Mouse (Mus musculus): ENCODE data around the gene Apol8.
A peak's percentile ranks its signal among the peaks of the same experiment; 100 is the strongest.
"Not testable (repeated sequence)": the region's sequence is repeated elsewhere in the genome, so short reads cannot be mapped to it uniquely, and the experiment has no call there.

The Apol8 gene

DNA sequence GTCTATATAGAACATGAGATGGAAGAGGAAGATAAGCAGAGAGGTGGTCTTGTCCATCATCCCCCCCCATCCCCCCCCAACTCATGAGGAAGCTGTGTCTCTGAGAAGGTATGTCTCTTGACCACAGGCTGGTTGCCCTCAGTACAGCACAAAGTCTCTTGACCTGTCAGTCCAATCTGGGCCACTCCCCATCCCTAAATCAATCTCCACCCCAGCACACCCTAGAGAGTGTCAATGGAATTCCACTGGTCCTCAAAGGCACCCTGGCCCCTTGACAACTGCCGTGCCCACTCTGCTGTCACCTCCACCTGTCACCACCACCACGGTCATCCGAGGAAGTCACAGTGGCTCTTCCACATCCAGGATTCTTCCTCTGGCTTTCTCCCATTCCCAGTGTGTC, 8.4 kb downstream of the Apol8 start:
- no peak for DNase-seq

DNA sequence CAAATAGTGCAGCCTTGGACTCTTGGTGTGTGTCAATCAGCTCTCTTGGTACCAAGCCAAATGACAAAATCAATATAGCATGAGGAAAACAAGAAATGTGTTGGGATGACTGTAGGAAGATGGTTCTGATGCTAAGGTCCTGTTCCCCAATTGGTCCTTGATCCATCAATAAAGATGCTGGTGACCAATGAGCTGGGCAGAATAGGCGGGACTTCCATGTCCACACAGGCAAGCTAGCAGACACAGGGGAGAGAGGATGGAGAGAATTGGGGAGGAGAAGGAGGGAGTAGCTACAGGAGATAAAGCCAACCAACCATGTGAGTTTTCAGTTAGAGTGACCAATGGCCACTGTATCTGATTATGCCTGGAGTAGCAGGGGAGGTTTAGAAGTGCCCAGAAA, 10.5 kb downstream of the Apol8 start:
- no peak for DNase-seq

DNA sequence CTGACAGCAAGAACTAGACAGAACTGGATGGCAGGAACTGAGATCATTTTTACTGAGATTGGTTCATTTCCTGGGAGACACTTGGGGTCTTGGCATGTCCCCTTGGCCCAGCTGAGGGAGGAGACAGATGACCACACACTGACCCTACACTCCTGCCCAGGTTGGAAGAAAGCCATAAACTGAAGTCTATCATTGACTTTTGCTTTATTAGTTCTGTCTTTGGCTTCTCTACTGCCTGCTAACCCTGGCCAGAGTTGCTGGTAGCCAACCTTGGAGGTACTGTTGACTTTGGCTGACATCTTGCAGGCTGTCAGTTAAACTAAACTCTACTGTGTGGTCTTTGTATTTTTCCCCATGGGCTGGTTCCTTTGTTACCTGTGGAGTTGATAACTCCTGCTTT, 11.7 kb downstream of the Apol8 start:
- no peak for DNase-seq

DNA sequence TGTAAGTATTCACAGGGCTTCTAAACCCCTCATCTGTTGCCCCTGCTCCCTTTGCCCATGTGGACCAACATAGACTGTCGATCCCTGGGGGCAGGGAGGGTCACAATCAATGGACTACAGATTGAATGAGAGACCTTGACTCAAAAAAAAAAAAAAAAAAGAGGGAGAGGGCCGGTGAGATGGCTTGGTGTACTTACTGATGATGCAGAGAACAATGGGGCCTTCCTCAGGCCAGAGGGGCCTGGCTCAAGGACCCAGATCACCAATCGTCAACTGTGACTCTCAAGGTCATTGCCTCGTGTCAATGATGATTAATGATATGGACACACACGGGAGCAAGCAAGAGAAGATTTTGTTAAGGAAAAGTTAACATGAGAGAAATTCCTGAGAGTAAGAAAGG, 12.2 kb downstream of the Apol8 start:
- no peak for DNase-seq

DNA sequence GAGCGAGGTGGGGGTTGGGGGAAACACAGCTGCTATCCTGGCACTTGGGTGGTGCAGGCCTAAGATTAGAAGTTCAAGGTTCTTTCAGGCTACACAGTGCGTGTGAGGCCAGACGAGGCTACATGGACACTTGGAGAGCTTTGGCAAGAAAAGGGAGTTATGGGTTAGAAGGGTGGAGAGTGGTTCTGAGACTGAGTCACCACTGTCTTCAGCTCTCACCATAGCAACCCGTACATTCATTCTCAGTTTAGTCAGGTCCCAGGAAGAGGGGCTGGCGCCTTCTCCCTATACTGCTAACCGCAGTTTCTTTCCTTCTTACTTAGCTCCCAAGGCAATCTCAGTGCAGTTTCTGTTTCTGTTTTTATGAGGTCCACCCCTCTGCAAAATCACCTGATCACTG, 15.2 kb downstream of the Apol8 start:
- DNase-seq, result not testable (repeated sequence)

DNA sequence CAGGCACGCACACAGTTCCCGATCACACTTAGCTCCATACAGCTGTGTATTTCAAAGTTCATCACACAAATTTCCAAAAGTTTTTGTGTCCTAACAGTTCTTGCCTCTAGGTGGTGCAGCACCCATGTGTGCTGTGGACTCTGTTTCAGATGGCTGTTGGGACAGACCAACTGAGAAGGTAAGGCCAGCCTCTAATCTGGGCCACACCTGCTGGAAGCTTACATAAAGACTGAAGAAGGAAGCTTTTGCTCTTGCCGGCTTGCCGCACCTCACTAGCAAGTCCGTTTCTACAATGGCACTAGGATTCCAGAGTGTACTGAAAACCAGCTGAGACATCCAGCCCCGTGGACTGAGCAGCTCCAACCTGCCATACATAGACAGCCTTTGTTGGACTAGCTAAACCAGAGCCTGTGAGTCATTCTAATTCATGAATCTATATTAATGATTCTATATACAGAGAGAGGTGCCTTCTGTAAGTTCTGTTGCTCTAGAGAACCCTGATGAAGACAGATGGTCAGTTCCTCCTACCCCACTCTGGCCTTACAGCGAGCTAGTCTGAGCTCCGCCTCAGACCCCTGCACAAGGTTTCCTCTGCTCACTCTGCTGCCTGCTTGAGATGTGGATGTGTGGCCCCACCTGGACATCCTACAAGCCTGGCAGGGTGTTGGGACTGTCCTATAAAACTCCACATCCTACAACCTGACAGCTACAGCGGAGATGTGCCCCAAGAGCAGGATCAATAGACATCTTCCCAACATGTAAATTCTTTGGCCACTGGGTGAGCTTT, 16.1 kb downstream of the Apol8 start:
- no peak for DNase-seq

DNA sequence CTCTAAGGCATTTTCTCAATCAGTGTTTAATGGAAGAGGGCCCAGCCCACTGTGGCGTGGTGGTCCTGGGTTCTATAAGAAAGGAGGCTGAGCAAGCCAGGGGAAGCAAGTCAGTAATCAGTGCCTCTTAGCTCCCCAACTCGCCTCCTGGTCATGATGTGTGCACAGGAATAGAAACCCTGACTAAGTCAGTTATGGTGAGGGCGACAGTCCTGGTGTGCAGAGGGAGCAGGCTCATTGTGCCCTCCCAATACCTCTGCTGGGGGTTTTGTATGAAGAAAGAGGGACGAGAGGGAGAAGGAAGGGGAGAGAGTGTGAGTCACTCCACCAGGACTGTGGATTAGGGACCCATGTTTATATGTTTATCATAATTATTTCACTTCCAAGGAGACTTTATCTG, 22.9 kb downstream of the Apol8 start:
- DNase-seq, result not testable (repeated sequence)

DNA sequence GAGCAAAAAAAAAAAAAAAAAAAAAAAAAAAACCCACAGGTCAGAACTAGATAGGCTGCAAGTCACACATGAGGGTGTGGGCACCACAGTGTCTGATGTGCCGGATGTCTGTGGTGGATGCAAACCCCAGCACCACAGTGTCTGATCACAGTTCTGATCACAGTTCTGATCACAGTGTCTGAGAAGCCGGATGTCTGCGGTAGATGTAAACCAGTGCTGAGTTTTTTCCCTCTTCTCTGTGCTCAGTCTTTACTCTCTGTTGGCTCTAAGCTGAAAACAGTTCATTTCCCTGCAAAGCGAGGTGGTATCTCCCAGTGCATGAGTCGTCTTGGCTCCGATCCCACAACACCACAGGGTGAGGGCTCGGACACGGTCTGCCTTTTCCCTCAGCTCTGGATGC, 23.4 kb downstream of the Apol8 start:
- DNase-seq, result not testable (repeated sequence)

DNA sequence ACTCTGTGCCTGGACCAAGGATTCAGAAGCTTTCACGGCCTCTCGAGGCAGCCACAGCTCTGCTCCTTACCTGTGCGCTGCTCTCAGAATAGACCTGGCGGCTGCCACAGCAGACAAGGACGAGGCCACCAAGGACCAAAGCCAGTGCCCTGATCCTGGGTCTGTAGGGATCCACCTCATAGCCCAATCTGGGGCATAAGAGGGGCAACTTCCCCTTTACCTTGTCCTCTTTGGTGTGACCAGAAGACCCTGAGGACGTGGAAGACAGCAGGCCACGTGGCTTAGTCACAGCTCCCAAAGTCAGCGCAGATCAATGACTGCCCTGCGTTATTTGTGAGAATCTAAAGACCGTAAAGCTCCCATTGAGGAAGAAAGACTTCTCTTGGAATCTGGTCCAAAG, 24.0 kb downstream of the Apol8 start:
- DNase-seq, result not testable (repeated sequence)

DNA sequence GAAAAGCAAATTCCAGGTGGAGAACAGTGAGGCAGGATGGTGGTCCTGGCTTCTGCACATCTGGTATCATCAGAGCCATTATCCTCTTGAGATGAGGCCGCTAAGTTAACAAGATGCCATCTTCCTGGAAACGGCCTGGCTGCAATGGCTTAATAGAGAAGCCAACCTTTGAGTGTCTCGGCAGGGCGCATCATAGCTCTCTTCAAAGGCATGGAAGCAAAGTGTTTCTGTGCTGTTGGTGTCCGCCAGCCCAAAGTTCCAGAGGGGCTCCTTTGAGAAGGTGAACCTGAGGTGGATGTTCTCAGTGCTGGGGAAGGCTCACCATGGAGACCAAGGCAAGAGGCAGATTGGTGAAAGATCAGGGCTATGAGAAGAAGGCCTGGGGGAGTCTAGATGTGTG, 25.2 kb downstream of the Apol8 start:
- DNase-seq, result no peak

DNA sequence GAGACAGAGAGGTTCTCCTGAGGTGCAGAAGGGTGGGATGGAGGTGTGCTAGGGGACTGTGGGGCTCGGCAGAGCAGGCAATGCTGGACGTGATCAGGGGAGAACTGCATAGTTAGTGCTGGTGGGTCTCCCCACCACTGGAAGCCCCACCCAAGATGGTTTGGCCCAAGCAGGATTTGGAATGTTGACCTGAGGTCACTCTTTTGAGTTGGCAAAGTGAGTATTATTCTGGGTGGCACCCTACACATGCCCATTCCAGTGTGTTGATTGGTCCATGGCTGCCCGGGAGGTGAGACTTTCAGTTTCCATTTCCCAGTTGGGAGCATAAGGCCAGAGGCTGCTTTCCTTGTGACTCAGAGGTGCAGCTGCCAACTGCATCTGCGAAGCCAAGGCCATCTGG, 28.1 kb downstream of the Apol8 start, which contains the start of gene Apol9b:
Gene Apol9b (plus strand): TSS at position 301 of the 400 bp plus-strand sequence.
- not testable (repeated sequence) for DNase-seq

DNA sequence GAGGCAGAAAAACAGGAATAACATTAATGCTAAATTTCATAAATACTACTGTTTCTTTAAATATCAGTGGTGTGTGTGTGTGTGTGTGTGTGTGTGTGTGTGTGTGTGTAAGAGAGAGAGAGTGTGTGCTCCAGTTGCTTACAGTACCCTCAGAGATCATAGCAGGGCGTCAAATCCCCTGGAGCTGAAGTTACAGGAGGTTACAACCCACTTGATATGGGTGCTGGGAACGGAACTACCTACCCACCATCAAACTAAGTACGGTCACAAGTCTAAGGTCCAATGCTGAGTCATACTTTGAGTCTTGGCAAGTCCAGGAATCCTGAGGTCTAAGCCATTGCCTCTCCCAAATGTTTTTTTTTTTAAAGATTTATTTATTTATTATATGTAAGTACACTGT, 29.1 kb downstream of the Apol8 start:
- DNase-seq, result not testable (repeated sequence)

DNA sequence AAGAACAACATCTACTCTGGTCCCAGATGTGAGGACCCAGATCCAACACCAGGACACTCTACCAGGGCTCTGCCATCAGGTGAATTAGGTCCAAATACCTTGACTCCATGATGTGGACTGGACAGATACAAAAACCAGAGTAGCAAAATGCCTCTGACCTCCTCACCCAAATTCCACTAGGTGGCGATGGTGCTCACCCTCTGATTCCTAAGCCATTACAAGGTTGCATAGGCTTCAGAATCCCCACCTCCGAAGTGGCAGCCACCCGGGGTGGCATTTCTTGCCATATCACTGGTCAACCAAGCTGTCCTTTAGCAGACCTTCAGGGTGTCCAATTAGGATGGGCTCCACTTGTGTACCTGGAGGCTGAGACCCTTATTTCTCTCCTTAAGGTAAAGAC, 29.7 kb downstream of the Apol8 start:
- peak; percentile 8 to 20 for DNase-seq

DNA sequence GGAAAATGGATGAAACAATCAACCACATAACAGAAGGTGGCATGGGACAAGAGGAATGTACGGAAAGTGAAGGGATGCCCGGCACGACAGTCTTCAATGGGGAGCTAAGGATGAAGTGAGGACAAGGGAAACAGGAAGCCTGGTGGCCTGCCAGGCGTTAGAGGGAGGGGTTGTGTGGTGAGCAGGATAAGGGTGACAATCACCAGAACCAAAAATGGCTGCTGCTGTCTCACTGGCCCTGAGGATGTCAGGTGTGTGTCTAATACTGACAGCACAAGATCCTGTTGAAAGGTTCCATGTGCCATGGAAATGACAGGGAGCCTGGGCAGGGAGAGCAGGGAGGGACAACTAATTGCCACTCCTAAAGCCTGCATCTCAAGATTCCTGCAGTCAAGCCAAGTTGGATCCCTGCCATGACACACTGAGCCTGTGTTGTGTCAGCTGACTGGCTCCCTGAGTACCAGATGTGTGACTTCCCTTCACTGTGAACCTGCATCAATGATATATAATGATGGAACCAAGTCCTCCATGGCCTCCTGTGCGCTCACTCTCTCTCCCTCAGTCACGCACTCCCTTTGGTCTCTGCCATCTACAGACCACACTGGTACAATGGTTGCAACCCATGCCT, 31.3 kb downstream of the Apol8 start:
- DNase-seq, result not testable (repeated sequence)

DNA sequence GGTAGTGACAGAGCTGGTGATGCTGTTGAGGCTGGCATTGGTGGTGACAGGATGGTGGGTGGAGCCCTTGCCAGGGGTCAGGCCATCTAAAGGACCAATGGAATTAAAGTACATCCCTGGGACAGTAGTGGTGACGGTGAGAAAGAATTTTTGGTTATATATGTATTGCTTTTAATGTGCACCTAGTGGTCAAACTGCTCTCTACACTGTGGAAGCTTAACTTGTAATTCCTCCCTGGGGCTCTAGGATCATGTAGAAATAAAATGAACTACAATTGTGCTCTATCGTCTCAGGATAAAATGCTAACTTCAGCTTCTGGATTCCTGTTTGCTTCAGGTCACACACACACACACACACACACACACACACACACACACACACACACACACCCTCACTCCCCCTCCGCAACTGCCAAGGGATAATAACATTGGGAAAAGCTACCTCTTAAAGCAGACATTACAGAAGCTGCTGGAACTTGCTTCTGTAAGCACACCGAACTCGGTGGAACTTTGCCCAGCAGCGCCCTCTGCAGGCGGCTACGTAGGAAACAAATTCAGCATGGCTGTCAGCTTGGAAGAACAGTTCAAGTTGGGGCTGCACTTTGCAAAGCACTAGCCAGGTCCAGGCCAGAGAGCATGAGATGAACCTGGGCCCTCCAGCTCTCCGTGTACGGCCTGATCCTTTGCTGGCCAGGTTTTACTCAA, 32.4 kb downstream of the Apol8 start:
- not testable (repeated sequence) for DNase-seq

DNA sequence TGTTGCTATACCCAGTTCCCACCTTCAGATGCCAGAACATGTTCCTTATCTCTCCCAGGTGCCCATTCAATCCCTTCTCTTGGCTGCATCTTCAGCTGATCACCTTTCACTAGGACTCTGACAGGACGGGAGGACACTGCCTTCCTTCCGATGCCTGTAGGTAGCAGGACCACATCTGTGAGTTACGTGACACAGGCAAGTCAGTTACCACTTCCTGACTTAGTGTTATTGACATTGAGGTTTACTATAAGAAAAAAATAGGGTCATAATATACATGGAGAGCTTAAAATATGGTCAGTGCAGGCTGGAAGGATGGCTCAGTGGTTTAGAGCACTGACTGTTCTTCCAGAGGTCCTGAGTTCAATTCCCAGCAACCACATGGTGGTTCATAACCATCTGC, 35.3 kb downstream of the Apol8 start:
- DNase-seq, result not testable (repeated sequence)

DNA sequence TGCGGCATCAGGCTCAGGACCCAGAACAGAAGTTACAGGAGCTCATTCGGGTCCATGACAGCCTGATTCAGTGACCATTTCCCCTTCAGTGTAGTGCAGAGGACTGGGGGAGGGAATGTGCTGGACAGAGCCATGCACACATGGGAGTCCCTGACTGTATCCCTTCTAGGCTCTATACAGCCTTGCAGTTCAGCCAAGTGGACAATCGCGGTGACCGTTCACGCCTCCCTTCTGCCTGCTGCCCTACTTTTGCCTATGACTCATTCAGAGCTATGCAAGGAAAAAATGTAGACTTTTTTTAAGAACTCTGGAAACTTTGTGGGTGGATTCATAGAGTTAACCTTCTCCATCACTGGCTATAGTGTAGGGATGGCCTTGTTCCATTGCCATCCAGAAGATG, 38.6 kb downstream of the Apol8 start:
- not testable (repeated sequence) for DNase-seq

DNA sequence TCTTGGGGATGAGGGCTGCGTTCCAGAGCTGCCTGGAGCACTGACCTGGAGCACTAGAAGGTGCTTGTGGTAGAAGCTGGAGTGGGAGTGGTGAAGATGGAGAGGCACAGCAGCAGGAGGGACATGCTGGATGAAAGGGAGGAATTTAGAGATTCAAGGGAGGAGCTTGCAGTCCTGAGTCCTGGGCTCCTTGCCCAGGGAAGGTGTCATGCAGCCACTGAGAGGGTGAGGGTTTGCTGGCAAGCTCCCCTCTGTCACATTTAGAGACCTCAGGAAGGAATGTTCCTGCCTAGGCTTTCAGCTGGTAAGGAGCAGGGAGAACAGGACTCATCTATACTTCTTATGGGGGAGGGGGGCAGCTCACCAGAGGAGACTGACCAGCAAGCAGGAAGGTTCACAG, 47.9 kb downstream of the Apol8 start:
- DNase-seq, result not testable (repeated sequence)

DNA sequence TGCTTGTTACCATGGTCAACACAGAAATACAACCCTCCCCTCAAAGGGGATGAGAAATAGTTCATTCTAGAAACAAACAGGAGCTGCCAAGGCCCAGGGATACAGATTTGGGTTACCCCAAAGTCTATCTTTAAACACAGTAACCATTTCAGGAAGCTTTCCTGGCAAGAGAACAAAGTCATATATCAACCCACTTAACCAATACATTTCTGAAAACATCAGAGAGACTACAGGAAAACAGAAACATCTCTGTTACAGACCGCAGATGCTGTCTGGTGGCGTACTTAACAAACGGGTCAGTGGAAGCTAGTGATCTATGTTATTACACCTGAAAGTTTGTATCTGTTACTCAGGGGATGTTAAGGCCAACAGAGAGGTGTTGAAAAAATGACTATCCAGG, 51.5 kb downstream of the Apol8 start:
- DNase-seq, result not testable (repeated sequence)

DNA sequence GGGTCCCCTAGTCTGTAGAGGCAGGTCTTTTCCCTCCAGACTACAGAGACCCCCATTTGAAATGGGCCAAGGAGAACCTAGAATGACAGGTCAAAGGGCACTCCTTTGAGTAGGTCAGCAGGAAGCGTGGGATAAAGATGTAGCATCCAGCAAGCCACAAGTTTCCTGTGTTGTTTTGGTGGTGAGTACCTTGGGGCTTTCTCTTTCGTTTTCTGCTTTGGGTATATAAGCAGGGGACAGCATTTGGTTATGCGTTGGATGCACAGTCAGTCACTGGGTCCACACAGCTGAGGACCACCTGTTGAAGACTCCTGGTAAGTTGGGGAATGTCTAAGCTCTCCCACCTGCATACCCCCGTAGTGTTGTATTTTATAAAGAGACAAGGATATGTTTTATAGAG, 58.1 kb downstream of the Apol8 start, which contains the start of gene Apol7e:
Gene Apol7e (plus strand): TSS at position 202 of the 400 bp plus-strand sequence.
- not testable (repeated sequence) for DNase-seq

Measured in cerebellum, adult 18-20 months (tissue).